Mouse (Mus musculus) ES-Bruce4 (cell line): ENCODE measurements around the gene Camkmt.

Source experiments
- CTCF ChIP-seq: IDR thresholded peaks from one replicate; pipeline ENCODE4 v1.8.1; 2011; ENCODE audit warnings: low read depth, low read length
- EP300 ChIP-seq: IDR thresholded peaks from 2 replicates; pipeline ENCODE4 v1.6.1; 2011; ENCODE audit warnings: low read depth, low read length; ENCODE audit not compliant: insufficient read depth
- POLR2A ChIP-seq: IDR thresholded peaks from one replicate; pipeline ENCODE4 v1.8.1; 2011; ENCODE audit warnings: low read length; ENCODE audit not compliant: insufficient read depth

DNA sequence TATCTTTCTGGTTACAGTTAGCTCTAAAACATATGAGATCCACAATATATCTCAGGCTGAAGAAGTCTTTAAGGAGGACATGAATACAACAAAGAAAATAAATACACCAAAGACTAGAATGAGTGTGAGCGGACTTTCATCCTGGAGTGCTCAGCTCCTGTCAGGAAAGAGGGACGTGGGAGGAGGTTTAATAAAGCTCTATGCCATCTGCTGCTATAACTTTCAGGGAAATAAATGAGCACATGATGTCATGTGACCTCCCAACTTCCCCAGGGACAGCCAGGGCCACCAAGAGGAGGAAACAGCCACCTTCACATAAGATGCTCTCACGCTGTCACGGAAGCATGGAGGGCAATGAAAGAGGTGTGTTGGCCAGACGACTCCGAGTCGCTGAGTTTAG is 151.8 kb downstream of the Camkmt start:
- TF ChIP-seq CTCF (no peak), POLR2A (no peak), EP300 (no peak)
